Comparison of ENCODE assay signal across 8 mouse cellular contexts in genomic region chr5:23251462-23252224, GRCm38 (mm10).
A peak's percentile ranks its signal among the peaks of the same experiment; 100 is the strongest.
DNase-seq lines count a peak whose midpoint lies in the region; ATAC-seq lines count a peak whose summit lies in the region.

No protein-coding gene starts in this region.

- H3K9ac ChIP-seq in hindbrain, embryonic 11.5 days (ENCODE audit: low read depth, low read length) = no peak overlapping the region
- H3K9ac ChIP-seq in hindbrain, embryonic 13.5 days = no peak overlapping the region
- peak overlapping the region; percentile 44 for H3K9ac ChIP-seq in intestine, embryonic 16.5 days (ENCODE audit: low read depth, low read length)
- H3K9ac ChIP-seq in liver, embryonic 13.5 days = no peak overlapping the region

- H3K9me3 ChIP-seq in hindbrain, embryonic 11.5 days (ENCODE audit: control insufficient read depth, low read length) = no peaks in the 10 kb centered on the region
- no peaks in the 10 kb centered on the region for H3K9me3 ChIP-seq in hindbrain, embryonic 13.5 days
- H3K9me3 ChIP-seq in intestine, embryonic 16.5 days (ENCODE audit: control insufficient read depth, low read length) = no peaks in the 10 kb centered on the region
- H3K9me3 ChIP-seq in liver, embryonic 13.5 days (replicated peaks) = no peaks in the 10 kb centered on the region

- 50% methylated on average over 12 of the region's 12 CpGs for WGBS in hindbrain, embryonic 11.5 days
- WGBS in hindbrain, embryonic 13.5 days = 52% methylated on average over 12 of the region's 12 CpGs
- 30% methylated on average over 12 of the region's 12 CpGs for WGBS in intestine, embryonic 16.5 days
- WGBS in liver, embryonic 13.5 days (ENCODE audit: insufficient replicate concordance) = 16% methylated on average over 12 of the region's 12 CpGs

- H3K4me2 ChIP-seq in hindbrain, embryonic 11.5 days (replicated peaks; ENCODE audit: low read depth, low read length) = no peak overlapping the region
- H3K4me2 ChIP-seq in hindbrain, embryonic 13.5 days = no peak overlapping the region
- 0 out of 2 replicates have a peak overlapping the region, but pooled peaks have one; percentile 18 for H3K4me2 ChIP-seq in intestine, embryonic 16.5 days (ENCODE audit: low read depth, low read length)
- H3K4me2 ChIP-seq in liver, embryonic 13.5 days = no peak overlapping the region

- no peak overlapping the region for H3K27ac ChIP-seq in hindbrain, embryonic 11.5 days (ENCODE audit: low read depth, low read length)
- no peak overlapping the region; the same call in 1 of the 2 replicates for H3K27ac ChIP-seq in hindbrain, embryonic 13.5 days
- H3K27ac ChIP-seq in intestine, embryonic 16.5 days (ENCODE audit: low read length) = no peak overlapping the region
- H3K27ac ChIP-seq in liver, embryonic 13.5 days = no peak overlapping the region

- intact Hi-C loops in gastrocnemius, postnatal 14 days (cut with DNase I; ENCODE audit: low total_unique reads) = no loop called here

- ATAC-seq in hindbrain, embryonic 11.5 days (ENCODE audit: low FRiP score) = no peak
- ATAC-seq in hindbrain, embryonic 13.5 days (ENCODE audit: low FRiP score) = no peak
- ATAC-seq in intestine, embryonic 16.5 days = peak; percentile 52
- no peak for ATAC-seq in liver, embryonic 13.5 days (ENCODE audit: low read depth)

- H3K4me1 ChIP-seq in hindbrain, embryonic 11.5 days (replicated peaks; ENCODE audit: control insufficient read depth, insufficient read depth, low read length) = no peaks in the 10 kb centered on the region
- H3K4me1 ChIP-seq in hindbrain, embryonic 13.5 days (replicated peaks) = peaks cover 4% of the 10 kb centered on the region; the same call in 1 of the 2 replicates
- H3K4me1 ChIP-seq in intestine, embryonic 16.5 days (ENCODE audit: control insufficient read depth, insufficient read depth, low read length) = peaks cover 14% of the 10 kb centered on the region
- no peaks in the 10 kb centered on the region for H3K4me1 ChIP-seq in liver, embryonic 13.5 days (replicated peaks)

- H3K4me3 ChIP-seq in hindbrain, embryonic 11.5 days (ENCODE audit: low read depth, low read length) = no peak overlapping the region
- no peak overlapping the region for H3K4me3 ChIP-seq in hindbrain, embryonic 13.5 days
- H3K4me3 ChIP-seq in intestine, embryonic 16.5 days (ENCODE audit: low read length) = no peak overlapping the region
- no peak overlapping the region for H3K4me3 ChIP-seq in liver, embryonic 13.5 days (replicated peaks)

- H3K36me3 ChIP-seq in hindbrain, embryonic 11.5 days (ENCODE audit: control insufficient read depth, insufficient read depth, low read length) = no peaks in the 10 kb centered on the region
- H3K36me3 ChIP-seq in hindbrain, embryonic 13.5 days = no peaks in the 10 kb centered on the region
- H3K36me3 ChIP-seq in intestine, embryonic 16.5 days (ENCODE audit: control insufficient read depth, insufficient read depth, low read length) = no peaks in the 10 kb centered on the region
- H3K36me3 ChIP-seq in liver, embryonic 13.5 days = no peaks in the 10 kb centered on the region

- peak; percentile 57 for DNase-seq in hindbrain, embryonic 11.5 days (ENCODE audit: low spot score)
- DNase-seq in brain, adult 2 months (ENCODE audit: low read depth, low spot score) = peak; percentile 47
- DNase-seq in gastrocnemius, postnatal 14 days = peak; percentile 80
- DNase-seq in liver, embryonic 13.5 days = peak; percentile 20
- peak; percentile 38 for DNase-seq in ovary, postnatal 10 days (ENCODE audit: low spot score)
- DNase-seq in thymus, postnatal 25 days = peak; percentile 64

- no peaks in the 10 kb centered on the region for H3K27me3 ChIP-seq in hindbrain, embryonic 11.5 days (ENCODE audit: control insufficient read depth, insufficient read depth, low read length)
- no peaks in the 10 kb centered on the region for H3K27me3 ChIP-seq in hindbrain, embryonic 13.5 days
- no peaks in the 10 kb centered on the region for H3K27me3 ChIP-seq in intestine, embryonic 16.5 days (replicated peaks; ENCODE audit: control insufficient read depth, insufficient read depth, low read length)
- H3K27me3 ChIP-seq in liver, embryonic 13.5 days = no peaks in the 10 kb centered on the region

Comparison
In these comparisons a context has a peak if more than half of its experiments do, and no peak if none do; other contexts are left out.
1. DNase-seq: peak in every context shown above with its lines; median percentile 80 in gastrocnemius, postnatal 14 days; 64 in thymus, postnatal 25 days; 57 in hindbrain, embryonic 11.5 days; 47 in brain, adult 2 months; 38 in ovary, postnatal 10 days; 20 in liver, embryonic 13.5 days.